Mouse (Mus musculus) brown adipose tissue, adult 24 weeks (tissue): ENCODE measurements around the gene Alx3. TPM values are rescaled to one million over a fixed set of nuclear protein-coding genes. Genes with fewer than 3 reads are reported as not detected.

Experiments used
- polyA plus RNA-seq: library from polyadenylated mRNA; stranded (reverse); fragments of >200 nt; gene quantifications from 2 replicates; pipeline ENCODE4 v1.2.4, GENCODE M21; 2012; ENCODE audit not compliant: missing spikeins, insufficient read depth, insufficient read length

Alx3 gene
- polyA plus RNA-seq, 1 experiment, result not detected

Other genes starting within 250 kb of the Alx3 start
- gene Kcnc4, start 135.5 kb upstream of the Alx3 start, polyA plus RNA-seq, result 0.48 and 0.50 TPM in 2 replicates
- gene Slc6a17, start 77.0 kb upstream of the Alx3 start, polyA plus RNA-seq, result 1.0 TPM in 1 of 2 replicates, not detected in the other
- gene Ubl4b, start 40.0 kb upstream of the Alx3 start, polyA plus RNA-seq, result not detected in 2 replicates
- gene Gm10961, start 36.3 kb downstream of the Alx3 start, polyA plus RNA-seq, result not detected in 2 replicates
- gene Strip1, start 36.7 kb downstream of the Alx3 start, polyA plus RNA-seq, result 21.9 and 27.7 TPM in 2 replicates
- 510 and 528 TPM in 2 replicates for gene Ahcyl1, start 101.5 kb downstream of the Alx3 start, polyA plus RNA-seq
- 5.6 and 14.8 TPM in 2 replicates for gene Csf1, start 165.4 kb downstream of the Alx3 start, polyA plus RNA-seq